Comparison of ENCODE assay signal across 29 mouse cellular contexts in genomic region chr7:70286836-70287355, GRCm38 (mm10).
DNase-seq lines count a peak whose midpoint lies in the region; ATAC-seq lines count a peak whose summit lies in the region.
"Had no signal": no experiment of that assay in that cellular context is flagged by ENCODE, and none has a peak within 500 bp of the region (broad histone marks: within the 10 kb centered on the region; RNA-seq: fewer than 3 reads in every experiment).

No protein-coding gene starts in this region.

- no peaks in the 10 kb centered on the region for H3K9me3 ChIP-seq in kidney, embryonic 14.5 days (ENCODE audit: control insufficient read depth, low read length)
- no peaks in the 10 kb centered on the region for H3K9me3 ChIP-seq in neural tube, embryonic 15.5 days (replicated peaks)
- H3K9me3 ChIP-seq in embryonic facial prominence, embryonic 10.5 days: no peaks in the 10 kb centered on the region
- H3K9me3 ChIP-seq: forebrain, embryonic 15.5 days; heart, embryonic 12.5 days; intestine, embryonic 15.5 days; liver, embryonic 13.5 days had no signal

- DNase-seq in embryo, embryonic 10.5 days (ENCODE audit: low spot score): peak; percentile 51
- DNase-seq in embryo, embryonic 10 days (ENCODE audit: low spot score): no peak
- peak; percentile 6 to 10 for DNase-seq in kidney, postnatal 4 days
- DNase-seq in neural tube, embryonic 10.5 days (ENCODE audit: extremely low spot score, low spot score): peak; percentile 51
- peak; percentile 41 for DNase-seq in embryonic facial prominence, embryonic 10.5 days (ENCODE audit: low spot score)
- DNase-seq in spleen, postnatal 14 days (ENCODE audit: low spot score in 2 of 2): no peak
- DNase-seq: adrenal gland, adult 8-10 months; cerebellum, adult 9-10 months; cerebellum, postnatal 36 days; gastrocnemius, postnatal 25 days; heart, adult 18-20 months; heart, postnatal 4 days; kidney, adult 2 months; layer of hippocampus, adult 9-11 months; liver, embryonic 13.5 days; lung, adult 18-20 months; right cerebral cortex, postnatal 4 days; thymus, postnatal 25 days had no signal

- no peak overlapping the region for H3K4me2 ChIP-seq in kidney, embryonic 14.5 days (replicated peaks; ENCODE audit: low read depth, low read length)
- no peak overlapping the region for H3K4me2 ChIP-seq in neural tube, embryonic 15.5 days
- H3K4me2 ChIP-seq: liver, embryonic 13.5 days had no signal

- no peaks in the 10 kb centered on the region for H3K36me3 ChIP-seq in kidney, embryonic 14.5 days (ENCODE audit: control insufficient read depth, insufficient read depth, low read length)
- H3K36me3 ChIP-seq in neural tube, embryonic 15.5 days: no peaks in the 10 kb centered on the region
- no peaks in the 10 kb centered on the region for H3K36me3 ChIP-seq in embryonic facial prominence, embryonic 10.5 days (replicated peaks)
- H3K36me3 ChIP-seq: forebrain, embryonic 15.5 days; G1E; heart, embryonic 12.5 days; intestine, embryonic 15.5 days; liver, embryonic 13.5 days had no signal

- no peak overlapping the region for H3K9ac ChIP-seq in kidney, embryonic 14.5 days (ENCODE audit: low read depth, low read length)
- no peak overlapping the region for H3K9ac ChIP-seq in neural tube, embryonic 15.5 days (replicated peaks)
- H3K9ac ChIP-seq: forebrain, embryonic 15.5 days; heart, embryonic 12.5 days; intestine, embryonic 15.5 days; liver, embryonic 13.5 days had no signal

- H3K27ac ChIP-seq in kidney, embryonic 14.5 days (ENCODE audit: low read depth, low read length): no peak overlapping the region
- no peak overlapping the region for H3K27ac ChIP-seq in neural tube, embryonic 15.5 days (replicated peaks)
- no peak overlapping the region for H3K27ac ChIP-seq in embryonic facial prominence, embryonic 10.5 days (replicated peaks)
- H3K27ac ChIP-seq: forebrain, embryonic 15.5 days; hindbrain, postnatal 0 days; intestine, embryonic 15.5 days; kidney, postnatal 0 days; liver, embryonic 13.5 days; macrophage had no signal

- no peak overlapping the region for H3K4me3 ChIP-seq in kidney, embryonic 14.5 days (ENCODE audit: low read length)
- H3K4me3 ChIP-seq in neural tube, embryonic 15.5 days (replicated peaks): no peak overlapping the region
- no peak overlapping the region for H3K4me3 ChIP-seq in embryonic facial prominence, embryonic 10.5 days
- H3K4me3 ChIP-seq: intestine, embryonic 15.5 days; liver, embryonic 13.5 days had no signal

- peaks cover 7% of the 10 kb centered on the region for H3K4me1 ChIP-seq in kidney, embryonic 14.5 days (ENCODE audit: control insufficient read depth, insufficient read depth, low read length)
- H3K4me1 ChIP-seq in neural tube, embryonic 15.5 days: peaks cover 9% of the 10 kb centered on the region
- H3K4me1 ChIP-seq in embryonic facial prominence, embryonic 10.5 days: peaks cover 31% of the 10 kb centered on the region
- H3K4me1 ChIP-seq: intestine, embryonic 15.5 days; liver, embryonic 13.5 days had no signal

- peaks cover 87% of the 10 kb centered on the region for H3K27me3 ChIP-seq in kidney, embryonic 14.5 days (ENCODE audit: control insufficient read depth, insufficient read depth, low read length)
- H3K27me3 ChIP-seq in neural tube, embryonic 15.5 days (replicated peaks): peaks cover 94% of the 10 kb centered on the region
- H3K27me3 ChIP-seq in embryonic facial prominence, embryonic 10.5 days (replicated peaks; ENCODE audit: low read depth, poor library complexity, severe bottlenecking): peaks cover 100% of the 10 kb centered on the region
- H3K27me3 ChIP-seq: CH12.LX had no signal

- ATAC-seq in kidney, embryonic 14.5 days (ENCODE audit: low FRiP score, low TSS enrichment): no peak
- no peak for ATAC-seq in neural tube, embryonic 15.5 days (ENCODE audit: low FRiP score)
- ATAC-seq: forebrain, embryonic 15.5 days; hindbrain, postnatal 0 days; intestine, embryonic 15.5 days; lung, postnatal 0 days had no signal

- 7% methylated on average over 14 of the region's 14 CpGs for WGBS in kidney, embryonic 14.5 days
- WGBS in neural tube, embryonic 15.5 days: 4% methylated on average over 14 of the region's 14 CpGs
- 1% methylated on average over 14 of the region's 14 CpGs for WGBS in embryonic facial prominence, embryonic 10.5 days

Comparison
In these comparisons a context has a peak if more than half of its experiments do, and no peak if none do; other contexts are left out.
1. DNase-seq: peak in embryo, embryonic 10.5 days (single experiment), kidney, postnatal 4 days (2 of 2), neural tube, embryonic 10.5 days (single experiment) and embryonic facial prominence, embryonic 10.5 days (single experiment); none in embryo, embryonic 10 days (single experiment) and spleen, postnatal 14 days (0 of 2).